26 mouse cellular contexts compared by ENCODE assay signal in genomic region chr9:87376731-87377310, GRCm38 (mm10).
DNase-seq lines count a peak whose midpoint lies in the region; ATAC-seq lines count a peak whose summit lies in the region.
"Had no signal": no experiment of that assay in that cellular context is flagged by ENCODE, and none has a peak within 500 bp of the region (broad histone marks: within the 10 kb centered on the region; RNA-seq: fewer than 3 reads in every experiment).

No protein-coding gene starts in this region.

- ATAC-seq in heart, embryonic 13.5 days (ENCODE audit: extremely low read depth, insufficient number of reproducible peaks, low FRiP score, low TSS enrichment): no peak
- peak; percentile 66; the same call in 1 of the 2 replicates for ATAC-seq in limb, embryonic 12.5 days (ENCODE audit: insufficient number of reproducible peaks, insufficient read depth, low FRiP score, low TSS enrichment, low read depth)
- ATAC-seq: CD4-positive, CD25-positive, alpha-beta regulatory T cell, adult 4 months; forebrain, embryonic 15.5 days; hindbrain, embryonic 16.5 days; inflammation-experienced regulatory T-cells, adult 6 months; intestine, embryonic 16.5 days had no signal

- WGBS in heart, embryonic 13.5 days: 30% methylated on average over 10 of the region's 10 CpGs
- WGBS in limb, embryonic 12.5 days: 16% methylated on average over 10 of the region's 10 CpGs

- no peak overlapping the region for H3K27ac ChIP-seq in heart, embryonic 13.5 days (replicated peaks)
- 0 out of 2 replicates have a peak overlapping the region, but pooled peaks have one; percentile 18 for H3K27ac ChIP-seq in limb, embryonic 12.5 days
- H3K27ac ChIP-seq: embryonic facial prominence, embryonic 12.5 days; embryonic facial prominence, embryonic 15.5 days; forebrain, embryonic 12.5 days; forebrain, embryonic 15.5 days; hindbrain, embryonic 10.5 days; hindbrain, embryonic 13.5 days had no signal

- no peak overlapping the region for H3K9ac ChIP-seq in heart, embryonic 13.5 days
- H3K9ac ChIP-seq in limb, embryonic 12.5 days (replicated peaks): no peak overlapping the region
- H3K9ac ChIP-seq: embryonic facial prominence, embryonic 12.5 days; embryonic facial prominence, embryonic 15.5 days; forebrain, embryonic 12.5 days; forebrain, embryonic 15.5 days; hindbrain, embryonic 13.5 days had no signal

- no peak overlapping the region for H3K4me3 ChIP-seq in heart, embryonic 13.5 days
- H3K4me3 ChIP-seq in limb, embryonic 12.5 days (replicated peaks): no peak overlapping the region
- H3K4me3 ChIP-seq: embryonic facial prominence, embryonic 12.5 days; embryonic facial prominence, embryonic 15.5 days; forebrain, embryonic 12.5 days; forebrain, embryonic 15.5 days; hindbrain, embryonic 10.5 days; hindbrain, embryonic 13.5 days had no signal

- no peaks in the 10 kb centered on the region for H3K9me3 ChIP-seq in heart, embryonic 13.5 days
- no peaks in the 10 kb centered on the region for H3K9me3 ChIP-seq in limb, embryonic 12.5 days
- H3K9me3 ChIP-seq: embryonic facial prominence, embryonic 12.5 days; embryonic facial prominence, embryonic 15.5 days; forebrain, embryonic 12.5 days; forebrain, embryonic 15.5 days; hindbrain, embryonic 10.5 days; hindbrain, embryonic 13.5 days had no signal

- H3K36me3 ChIP-seq in heart, embryonic 13.5 days: no peaks in the 10 kb centered on the region
- no peaks in the 10 kb centered on the region for H3K36me3 ChIP-seq in limb, embryonic 12.5 days
- H3K36me3 ChIP-seq: embryonic facial prominence, embryonic 12.5 days; embryonic facial prominence, embryonic 15.5 days; forebrain, embryonic 12.5 days; forebrain, embryonic 15.5 days; hindbrain, embryonic 10.5 days; hindbrain, embryonic 13.5 days had no signal

- H3K4me2 ChIP-seq in heart, embryonic 13.5 days: peak overlapping the region; percentile 24
- no peak overlapping the region for H3K4me2 ChIP-seq in limb, embryonic 12.5 days
- H3K4me2 ChIP-seq: embryonic facial prominence, embryonic 12.5 days; embryonic facial prominence, embryonic 15.5 days; forebrain, embryonic 12.5 days; forebrain, embryonic 15.5 days; hindbrain, embryonic 13.5 days had no signal

- no peaks in the 10 kb centered on the region; the same call in 1 of the 2 replicates for H3K27me3 ChIP-seq in heart, embryonic 13.5 days (replicated peaks)
- peaks cover 30% of the 10 kb centered on the region for H3K27me3 ChIP-seq in limb, embryonic 12.5 days
- H3K27me3 ChIP-seq: embryonic facial prominence, embryonic 12.5 days; embryonic facial prominence, embryonic 15.5 days; forebrain, embryonic 12.5 days; forebrain, embryonic 15.5 days; hindbrain, embryonic 13.5 days had no signal

- peaks cover 23% of the 10 kb centered on the region for H3K4me1 ChIP-seq in heart, embryonic 13.5 days
- H3K4me1 ChIP-seq in limb, embryonic 12.5 days (replicated peaks): peaks cover 29% of the 10 kb centered on the region
- H3K4me1 ChIP-seq: forebrain, embryonic 12.5 days; forebrain, embryonic 15.5 days; hindbrain, embryonic 10.5 days; hindbrain, embryonic 13.5 days had no signal

- no peak for DNase-seq in heart, postnatal 4 days
- peak; percentile 88 for DNase-seq in forelimb bud, embryonic 11.5 days (ENCODE audit: low read depth, low spot score)
- peak; percentile 56 for DNase-seq in hindlimb bud, embryonic 11.5 days (ENCODE audit: extremely low spot score, low read depth, low spot score)
- no peak for DNase-seq in adrenal gland, adult 2 months
- DNase-seq in lung, adult 18-20 months: no peak
- DNase-seq: adrenal gland, adult 8-10 months; adrenal gland, postnatal 25 days; cerebellum, adult 11-12 months; cerebellum, adult 8-10 months; cerebellum, postnatal 10 days; cerebellum, postnatal 36 days; gastrocnemius, postnatal 10 days; gastrocnemius, postnatal 36 days; kidney, adult 18-20 months had no signal

Comparison
In these comparisons a context has a peak if more than half of its experiments do, and no peak if none do; other contexts are left out.
1. DNase-seq: peak in forelimb bud, embryonic 11.5 days (single experiment) and hindlimb bud, embryonic 11.5 days (single experiment); none in heart, postnatal 4 days (single experiment), adrenal gland, adult 2 months (single experiment) and lung, adult 18-20 months (0 of 2).